Mouse (Mus musculus): ENCODE data around the gene Txndc5.

DNA sequence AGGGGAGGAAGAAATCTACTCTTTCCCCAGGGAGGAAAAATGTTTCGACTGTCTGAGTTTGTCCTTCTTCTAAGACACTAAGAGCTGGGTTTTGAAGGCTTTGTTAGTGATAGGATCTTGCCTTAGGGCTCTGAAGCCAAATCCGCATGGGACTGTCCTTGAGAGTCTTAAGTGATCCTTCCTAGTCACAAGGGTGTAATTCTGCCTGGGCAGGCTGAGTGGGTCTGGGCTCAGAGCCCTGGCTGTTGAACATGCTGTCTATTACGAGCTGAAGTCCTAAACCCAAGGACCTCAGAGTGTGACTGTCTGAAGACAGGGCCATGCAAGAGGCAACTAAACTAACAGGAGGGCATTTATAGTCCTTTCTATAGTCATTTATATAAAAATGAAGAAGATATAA is 16.8 kb upstream of the Txndc5 start:
- TF ChIP-seq POLR2A (IDR thresholded peaks at IDR 0.05; ENCODE audit: borderline replicate concordance, insufficient read depth, low read length) (no peak), CTCF (IDR thresholded peaks at IDR 0.05; ENCODE audit: borderline replicate concordance, insufficient read depth, low read depth, low read length) (no peak)
